Mouse (Mus musculus): ENCODE measurements around the gene Fam213a. TPM values are rescaled to one million over a fixed set of nuclear protein-coding genes. Genes with fewer than 3 reads are reported as not detected.

The Fam213a gene
- total RNA-seq, 4 experiments from 2014 or later: 135 to 159 (median 145) TPM

Other genes starting within 250 kb of the Fam213a start
- 1 to 10 TPM; 1.7 to 2.6 (median 2.4) TPM for gene Sh2d4b, start 120.5 kb downstream of the Fam213a start, total RNA-seq (2022)
- 10 to 100 TPM; 33.0 to 45.1 (median 38.3) TPM for gene Tspan14, start 47.0 kb downstream of the Fam213a start, total RNA-seq (2022)
- 1 to 10 TPM in 2 of 4 experiments, under 1 TPM in 2; 0.84 to 1.8 (median 1.1) TPM for gene Dydc2, start 55.4 kb upstream of the Fam213a start, total RNA-seq (2022)
- gene Dydc1, start 59.1 kb upstream of the Fam213a start, total RNA-seq (2022): not detected
- under 1 TPM in 1 of 4 experiments, not detected in 3; 0.12 TPM for gene Mat1a, start 91.2 kb upstream of the Fam213a start, total RNA-seq (2022)
- gene Sftpa1, start 118.0 kb upstream of the Fam213a start, total RNA-seq (2022): not detected
- gene Mbl1, start 137.7 kb upstream of the Fam213a start, total RNA-seq (2022): not detected
- gene Sftpd, start 171.4 kb upstream of the Fam213a start, total RNA-seq (2022): not detected